Mouse (Mus musculus) ovary, adult 18-20 months (tissue): Measurements from ENCODE around the gene Gm20824.
"Not testable (repeated sequence)": the region's sequence is repeated elsewhere in the genome, so short reads cannot be mapped to it uniquely, and the experiment has no call there.

Source experiments
- DNase-seq: peaks from one replicate; pipeline ENCODE4 v3.0.0; 2022; ENCODE audit warnings: low spot score, mixed read lengths

Gm20824 gene

DNA sequence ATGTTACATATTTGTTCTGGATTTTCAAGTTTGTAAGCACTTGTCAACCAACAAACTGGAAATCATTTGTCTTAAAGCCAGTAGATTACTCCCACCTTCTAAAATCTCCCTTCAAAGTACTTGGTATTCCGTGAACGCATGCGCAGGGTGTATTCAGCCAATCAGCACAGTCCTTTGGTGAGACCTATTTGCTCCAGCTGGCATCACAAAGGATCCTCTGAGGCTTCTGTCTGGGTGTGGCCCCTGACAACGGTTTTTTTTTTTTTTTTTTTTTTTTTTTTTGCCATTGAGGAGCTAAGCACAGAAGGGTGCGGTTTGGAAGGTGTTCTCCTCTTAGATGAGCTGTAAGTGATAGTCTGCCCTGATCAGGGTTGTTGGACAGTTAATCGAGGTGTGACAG lies at the start of gene Gm20824:
Gene Gm20824 (plus strand): TSS at position 301 of the 400 bp plus-strand sequence.
- not testable (repeated sequence) for DNase-seq
